ENCODE assay signal across 8 mouse cellular contexts in the genomic region with DNA sequence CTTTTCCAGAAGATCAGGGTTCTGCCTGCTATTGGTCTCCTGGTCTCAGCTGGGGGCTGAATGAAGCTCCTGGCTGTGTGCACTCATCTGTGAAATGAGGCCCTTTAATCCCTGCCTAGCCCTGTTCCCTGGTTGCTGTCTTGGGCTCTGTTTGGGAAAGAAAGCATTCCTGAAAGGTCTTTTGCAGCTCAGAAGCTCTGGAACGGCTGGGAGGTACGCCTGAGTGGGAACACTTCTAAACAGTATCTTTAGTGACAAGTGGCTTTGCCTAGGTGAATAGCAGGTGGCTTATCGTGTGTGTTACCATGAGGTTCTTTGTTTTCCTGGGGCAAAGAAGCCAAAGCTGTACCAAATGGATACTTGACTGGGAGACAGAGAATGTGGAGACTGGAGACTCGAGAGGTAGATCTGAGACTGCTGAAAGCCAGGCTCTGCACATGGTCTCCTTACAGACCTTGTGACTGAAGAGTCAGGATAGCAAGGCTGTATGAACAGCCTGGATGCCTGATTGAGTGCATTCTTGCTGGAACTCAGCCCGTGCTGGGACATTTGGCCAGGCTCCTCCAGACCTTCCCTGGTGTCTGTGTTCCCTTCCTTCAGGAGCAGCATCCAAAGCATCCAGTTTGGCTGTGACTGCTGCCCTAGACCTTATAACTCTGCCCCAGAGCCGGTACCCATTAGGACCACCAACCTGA. TPM values are rescaled to one million over a fixed set of nuclear protein-coding genes. Genes with fewer than 3 reads are reported as not detected.
DNase-seq lines count a peak whose midpoint lies in the region; ATAC-seq lines count a peak whose summit lies in the region.
"Had no signal": no experiment of that assay in that cellular context is flagged by ENCODE, and none has a peak within 500 bp of the region (broad histone marks: within the 10 kb centered on the region; RNA-seq: fewer than 3 reads in every experiment).

No protein-coding gene starts in this region.

- peaks cover 62% of the 10 kb centered on the region for H3K4me1 ChIP-seq in forebrain, embryonic 15.5 days
- peaks cover 75% of the 10 kb centered on the region for H3K4me1 ChIP-seq in liver, embryonic 13.5 days (replicated peaks)

- peak overlapping the region; percentile 15 for H3K9ac ChIP-seq in forebrain, embryonic 15.5 days (replicated peaks)
- peak overlapping the region; percentile 7; the same call in 1 of the 2 replicates for H3K9ac ChIP-seq in liver, embryonic 13.5 days
- H3K9ac ChIP-seq: limb, embryonic 15.5 days had no signal

- no peak overlapping the region for H3K4me3 ChIP-seq in forebrain, embryonic 15.5 days
- no peak overlapping the region for H3K4me3 ChIP-seq in liver, embryonic 13.5 days (replicated peaks)
- H3K4me3 ChIP-seq: limb, embryonic 15.5 days had no signal

- H3K36me3 ChIP-seq in forebrain, embryonic 15.5 days, result no peaks in the 10 kb centered on the region; the same call in 1 of the 2 replicates
- H3K36me3 ChIP-seq in liver, embryonic 13.5 days, result peaks cover 31% of the 10 kb centered on the region

- H3K4me2 ChIP-seq in forebrain, embryonic 15.5 days (replicated peaks), result peak overlapping the region; percentile 2; the same call in 1 of the 2 replicates
- H3K4me2 ChIP-seq in liver, embryonic 13.5 days, result no peak overlapping the region
- H3K4me2 ChIP-seq: limb, embryonic 15.5 days had no signal

- H3K27ac ChIP-seq in forebrain, embryonic 15.5 days (replicated peaks), result peak overlapping the region; percentile 61
- H3K27ac ChIP-seq in liver, embryonic 13.5 days, result 0 out of 2 replicates have a peak overlapping the region, but pooled peaks have one; percentile 32

- no peaks in the 10 kb centered on the region for H3K9me3 ChIP-seq in forebrain, embryonic 15.5 days
- no peaks in the 10 kb centered on the region for H3K9me3 ChIP-seq in liver, embryonic 13.5 days (replicated peaks)
- H3K9me3 ChIP-seq: limb, embryonic 15.5 days had no signal

- H3K27me3 ChIP-seq in forebrain, embryonic 15.5 days, result no peaks in the 10 kb centered on the region
- no peaks in the 10 kb centered on the region for H3K27me3 ChIP-seq in liver, embryonic 13.5 days
- H3K27me3 ChIP-seq: limb, embryonic 15.5 days had no signal

- 9% methylated on average over 6 of the region's 6 CpGs for WGBS in forebrain, embryonic 15.5 days
- 71% methylated on average over 6 of the region's 6 CpGs for WGBS in liver, embryonic 13.5 days (ENCODE audit: insufficient replicate concordance)

- DNase-seq in adipocyte (ENCODE audit: low spot score), result peak; percentile 21
- DNase-seq in cerebellum, adult 11 months, result peak; percentile 51
- DNase-seq in liver, embryonic 13.5 days, result no peak
- no peak for DNase-seq in thymus, postnatal 0 days (ENCODE audit: low spot score)
- DNase-seq in right cerebral cortex, postnatal 10 days (ENCODE audit: low spot score in 2 of 2), result no peak
- DNase-seq in gastrocnemius, postnatal 25 days, result no peak

- ATAC-seq in forebrain, embryonic 15.5 days (replicated peaks), result no peak
- no peak for ATAC-seq in liver, embryonic 13.5 days (ENCODE audit: low read depth)

RNA-seq across cellular contexts. Expression of gene Klhl25, which starts 6.3 kb away (rescaled TPM):
- 40.1 and 42.8 TPM in 2 replicates for polyA plus RNA-seq in forebrain, embryonic 15.5 days (2015; fragmentation: Nextera tagmentation; extraction: Ambion mirVana)
- 10.3 and 11.3 TPM in 2 replicates for polyA plus RNA-seq in liver, embryonic 13.5 days (2015; fragmentation: Nextera tagmentation; extraction: Ambion mirVana)
- polyA plus RNA-seq in thymus, postnatal 0 days (2015; fragmentation: Nextera tagmentation; extraction: Ambion mirVana), result 13.2 and 13.3 TPM in 2 replicates
- 1 to 10 TPM; 3.1 to 3.5 TPM for total RNA-seq in gastrocnemius, postnatal 25 days (2021)

Comparison
In these comparisons a context has a peak if more than half of its experiments do, and no peak if none do; other contexts are left out.
1. DNase-seq: peak in adipocyte (single experiment) and cerebellum, adult 11 months (single experiment); none in liver, embryonic 13.5 days (single experiment), thymus, postnatal 0 days (single experiment), right cerebral cortex, postnatal 10 days (0 of 2) and gastrocnemius, postnatal 25 days (single experiment).